Comparison of ENCODE assay signal across 8 mouse cellular contexts in the genomic region with DNA sequence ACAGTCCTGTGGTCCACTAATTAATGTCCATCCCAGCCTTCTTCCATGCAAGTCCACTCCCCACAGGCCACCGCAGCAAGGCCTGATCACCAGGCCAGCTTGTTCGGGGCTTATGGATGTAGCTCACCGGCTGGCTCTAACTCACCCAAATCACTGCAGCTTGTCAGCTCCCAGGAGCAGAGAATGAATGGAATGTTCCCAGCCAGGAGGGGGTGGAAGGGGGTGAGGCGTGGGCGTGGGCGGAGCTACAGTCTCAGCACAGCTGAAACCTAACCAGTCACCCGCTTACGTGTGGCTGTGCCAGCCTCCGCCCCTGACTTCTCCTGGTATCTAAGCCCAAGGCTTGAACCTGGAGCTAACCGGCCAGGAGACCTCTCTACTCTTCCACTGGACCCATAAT. TPM values are rescaled to one million over a fixed set of nuclear protein-coding genes. Genes with fewer than 3 reads are reported as not detected.
DNase-seq lines count a peak whose midpoint lies in the region; ATAC-seq and TF ChIP-seq lines count a peak whose summit lies in the region.

No protein-coding gene starts in this region.

- peak; percentile 83 for DNase-seq in adrenal gland, postnatal 25 days
- peak; percentile 95 for DNase-seq in embryonic facial prominence, embryonic 14.5 days (ENCODE audit: low spot score)
- DNase-seq in heart, adult 9 months (ENCODE audit: low spot score in 2 of 2) = peak; percentile 81 to 88
- DNase-seq in kidney, adult 9 months = peak; percentile 97
- DNase-seq in limb, embryonic 14.5 days (ENCODE audit: low spot score) = peak; percentile 93
- DNase-seq in urinary bladder, postnatal 25 days (ENCODE audit: low spot score) = peak; percentile 70

- H3K27ac ChIP-seq in embryonic facial prominence, embryonic 14.5 days (replicated peaks; ENCODE audit: low read depth, low read length) = peak overlapping the region; percentile 59
- peak overlapping the region; percentile 40 for H3K27ac ChIP-seq in limb, embryonic 14.5 days (replicated peaks; ENCODE audit: low read depth, low read length)

- no peak overlapping the region for H3ac ChIP-seq in myocyte (ENCODE audit: control insufficient read depth, insufficient read length)

- peak overlapping the region; percentile 38; the same call in 1 of the 2 replicates for H3K9ac ChIP-seq in embryonic facial prominence, embryonic 14.5 days (ENCODE audit: low read depth, low read length)
- H3K9ac ChIP-seq in limb, embryonic 14.5 days (ENCODE audit: low read depth, low read length, severe bottlenecking) = 0 out of 2 replicates have a peak overlapping the region, but pooled peaks have one; percentile 2

- no peak for TF ChIP-seq POLR2A in limb, embryonic 14.5 days (IDR thresholded peaks at IDR 0.05; ENCODE audit: borderline replicate concordance, extremely low read depth, insufficient read depth, insufficient read length)
- peak; percentile 45 for TF ChIP-seq POLR2A in myocyte (IDR thresholded peaks at IDR 0.05; ENCODE audit: insufficient read length, low read depth)

- H3K4me2 ChIP-seq in embryonic facial prominence, embryonic 14.5 days (ENCODE audit: low read depth, low read length) = peak overlapping the region; percentile 37
- H3K4me2 ChIP-seq in limb, embryonic 14.5 days (replicated peaks; ENCODE audit: low read depth, low read length, severe bottlenecking) = peak overlapping the region; percentile 36
- H3K4me2 ChIP-seq in myocyte (ENCODE audit: low read depth) = peak overlapping the region; percentile 78

- peaks cover 64% of the 10 kb centered on the region for H3K79me2 ChIP-seq in myocyte (ENCODE audit: control insufficient read depth, insufficient read depth)

- H3K4me1 ChIP-seq in embryonic facial prominence, embryonic 14.5 days (ENCODE audit: control insufficient read depth, insufficient read depth, low read length) = peaks cover 50% of the 10 kb centered on the region
- peaks cover 46% of the 10 kb centered on the region for H3K4me1 ChIP-seq in limb, embryonic 14.5 days (ENCODE audit: control insufficient read depth, insufficient read depth, low read length)

- ATAC-seq in embryonic facial prominence, embryonic 14.5 days (ENCODE audit: low read depth) = peak; percentile 84
- peak; percentile 88 for ATAC-seq in limb, embryonic 14.5 days (ENCODE audit: low FRiP score, low read depth)
- no peak for ATAC-seq in megakaryocyte-erythroid progenitor cell, adult 5-6 weeks (replicated peaks; ENCODE audit: low FRiP score, low TSS enrichment, poor library complexity, severe bottlenecking)

- no peaks in the 10 kb centered on the region for H3K9me3 ChIP-seq in embryonic facial prominence, embryonic 14.5 days (ENCODE audit: control insufficient read depth, low read length)
- no peaks in the 10 kb centered on the region for H3K9me3 ChIP-seq in limb, embryonic 14.5 days (ENCODE audit: control insufficient read depth, low read length)

- 3% methylated on average over 8 of the region's 10 CpGs for WGBS in embryonic facial prominence, embryonic 14.5 days
- WGBS in limb, embryonic 14.5 days = 5% methylated on average over 10 of the region's 10 CpGs

- peaks cover 47% of the 10 kb centered on the region for H3K36me3 ChIP-seq in embryonic facial prominence, embryonic 14.5 days (ENCODE audit: control insufficient read depth, insufficient read depth, low read length)
- peaks cover 45% of the 10 kb centered on the region for H3K36me3 ChIP-seq in limb, embryonic 14.5 days (ENCODE audit: control insufficient read depth, insufficient read depth, low read length)
- peaks cover 30% of the 10 kb centered on the region for H3K36me3 ChIP-seq in myocyte (ENCODE audit: control insufficient read depth, insufficient read depth)

- H3K4me3 ChIP-seq in embryonic facial prominence, embryonic 14.5 days (ENCODE audit: low read depth, low read length) = peak overlapping the region; percentile 1
- peak overlapping the region; percentile 10; the same call in 1 of the 2 replicates for H3K4me3 ChIP-seq in limb, embryonic 14.5 days (replicated peaks; ENCODE audit: low read length)
- H3K4me3 ChIP-seq in myocyte = peak overlapping the region; percentile 3

- no peaks in the 10 kb centered on the region for H3K27me3 ChIP-seq in embryonic facial prominence, embryonic 14.5 days (replicated peaks; ENCODE audit: control insufficient read depth, insufficient read depth, low read length)
- no peaks in the 10 kb centered on the region for H3K27me3 ChIP-seq in limb, embryonic 14.5 days (ENCODE audit: control insufficient read depth, insufficient read depth, low read length)
- H3K27me3 ChIP-seq in myocyte (ENCODE audit: control insufficient read depth, insufficient read depth, insufficient read length) = no peaks in the 10 kb centered on the region

TF ChIP-seq in myocyte, 11 proteins besides CTCF, POLR2A, EP300 and RAD21:
- TF ChIP-seq MAX (IDR thresholded peaks at IDR 0.05; ENCODE audit: low read depth) (no peak), TCF12 (IDR thresholded peaks at IDR 0.05; ENCODE audit: insufficient read depth, poor library complexity, severe bottlenecking) (peak; percentile 3), POLR2AphosphoS2 (IDR thresholded peaks at IDR 0.05; ENCODE audit: insufficient read length, low read depth) (peak; percentile 53), CEBPB (IDR thresholded peaks at IDR 0.05; ENCODE audit: insufficient read depth, poor library complexity, severe bottlenecking) (no peak), TCF3 (IDR thresholded peaks at IDR 0.05; ENCODE audit: insufficient read length, low read depth) (peak; percentile 36), MYOD1 (IDR thresholded peaks at IDR 0.05; ENCODE audit: control insufficient read depth in 1 of 3, insufficient read length in 2 of 3, low read depth in 2 of 3) (peak in 2 of 3 experiments; percentile 56 to 87), MYOG (IDR thresholded peaks at IDR 0.05; ENCODE audit: control insufficient read depth in 1 of 3, insufficient read depth in 1 of 3, insufficient read length in 2 of 3, low read depth in 2 of 3) (peak in 2 of 3 experiments; percentile 62 to 89)

RNA-seq across cellular contexts. Expression of a gene that starts 11.2 kb away (rescaled TPM):
- 121 and 144 TPM in 2 replicates for total RNA-seq in adrenal gland, postnatal 25 days (2021)
- 158 and 169 TPM in 2 replicates for polyA plus RNA-seq in embryonic facial prominence, embryonic 14.5 days (2014; fragmentation: Nextera tagmentation; extraction: Ambion mirVana)
- 212 and 268 TPM in 2 replicates for polyA plus RNA-seq in limb, embryonic 14.5 days (2012; rRNA removed)
- 170 and 183 TPM in 2 replicates for polyA plus RNA-seq in limb, embryonic 14.5 days (2014; fragmentation: Nextera tagmentation; extraction: Ambion mirVana)
- polyA plus RNA-seq in myocyte (2012; fragmentation: generic; extraction: Trizol) = 278 TPM
- total RNA-seq in megakaryocyte-erythroid progenitor cell, adult 5-6 weeks (2014; fragmentation: Nextera tagmentation) = 2.3 and 3.6 TPM in 2 replicates
- 0.34 and 1.7 TPM in 2 replicates for total RNA-seq in megakaryocyte-erythroid progenitor cell, adult 5-6 weeks (2017)

RNA-seq across cellular contexts. Expression of a gene that starts 20.0 kb away (rescaled TPM):
- total RNA-seq in adrenal gland, postnatal 25 days (2021) = 4.1 and 6.1 TPM in 2 replicates
- polyA plus RNA-seq in embryonic facial prominence, embryonic 14.5 days (2014; fragmentation: Nextera tagmentation; extraction: Ambion mirVana) = 7.8 and 8.6 TPM in 2 replicates
- polyA plus RNA-seq in limb, embryonic 14.5 days (2012; rRNA removed) = 13.4 and 15.9 TPM in 2 replicates
- polyA plus RNA-seq in limb, embryonic 14.5 days (2014; fragmentation: Nextera tagmentation; extraction: Ambion mirVana) = 7.0 and 7.3 TPM in 2 replicates
- 9.1 TPM for polyA plus RNA-seq in myocyte (2012; fragmentation: generic; extraction: Trizol)
- total RNA-seq in megakaryocyte-erythroid progenitor cell, adult 5-6 weeks (2014; fragmentation: Nextera tagmentation) = 0.11 TPM in 1 of 2 replicates, not detected in the other
- 0.27 and 3.5 TPM in 2 replicates for total RNA-seq in megakaryocyte-erythroid progenitor cell, adult 5-6 weeks (2017)

RNA-seq across cellular contexts. Expression of a gene that starts 26.9 kb away (rescaled TPM):
- total RNA-seq in adrenal gland, postnatal 25 days (2021) = 5.7 and 9.1 TPM in 2 replicates
- polyA plus RNA-seq in embryonic facial prominence, embryonic 14.5 days (2014; fragmentation: Nextera tagmentation; extraction: Ambion mirVana) = 11.4 and 13.1 TPM in 2 replicates
- 39.2 and 53.6 TPM in 2 replicates for polyA plus RNA-seq in limb, embryonic 14.5 days (2012; rRNA removed)
- 12.7 and 14.0 TPM in 2 replicates for polyA plus RNA-seq in limb, embryonic 14.5 days (2014; fragmentation: Nextera tagmentation; extraction: Ambion mirVana)
- polyA plus RNA-seq in myocyte (2012; fragmentation: generic; extraction: Trizol) = 6.6 TPM
- 9.8 and 14.1 TPM in 2 replicates for total RNA-seq in megakaryocyte-erythroid progenitor cell, adult 5-6 weeks (2014; fragmentation: Nextera tagmentation)
- 1.3 and 4.6 TPM in 2 replicates for total RNA-seq in megakaryocyte-erythroid progenitor cell, adult 5-6 weeks (2017)

RNA-seq across cellular contexts. Expression of a gene that starts 28.9 kb away (rescaled TPM):
- 8.1 and 11.3 TPM in 2 replicates for total RNA-seq in adrenal gland, postnatal 25 days (2021)
- 13.6 and 14.2 TPM in 2 replicates for polyA plus RNA-seq in embryonic facial prominence, embryonic 14.5 days (2014; fragmentation: Nextera tagmentation; extraction: Ambion mirVana)
- polyA plus RNA-seq in limb, embryonic 14.5 days (2012; rRNA removed) = 13.7 and 14.9 TPM in 2 replicates
- 5.0 and 8.3 TPM in 2 replicates for polyA plus RNA-seq in limb, embryonic 14.5 days (2014; fragmentation: Nextera tagmentation; extraction: Ambion mirVana)
- polyA plus RNA-seq in myocyte (2012; fragmentation: generic; extraction: Trizol) = 35.0 TPM
- not detected in 2 replicates for total RNA-seq in megakaryocyte-erythroid progenitor cell, adult 5-6 weeks (2014; fragmentation: Nextera tagmentation)
- total RNA-seq in megakaryocyte-erythroid progenitor cell, adult 5-6 weeks (2017) = 2.1 TPM in 1 of 2 replicates, not detected in the other

RNA-seq across cellular contexts. Expression of a gene that starts 40.9 kb away (rescaled TPM):
- 14.5 and 19.6 TPM in 2 replicates for total RNA-seq in adrenal gland, postnatal 25 days (2021)
- polyA plus RNA-seq in embryonic facial prominence, embryonic 14.5 days (2014; fragmentation: Nextera tagmentation; extraction: Ambion mirVana) = 15.5 and 17.8 TPM in 2 replicates
- 38.1 and 49.4 TPM in 2 replicates for polyA plus RNA-seq in limb, embryonic 14.5 days (2012; rRNA removed)
- polyA plus RNA-seq in limb, embryonic 14.5 days (2014; fragmentation: Nextera tagmentation; extraction: Ambion mirVana) = 18.7 and 21.8 TPM in 2 replicates
- polyA plus RNA-seq in myocyte (2012; fragmentation: generic; extraction: Trizol) = 11.7 TPM
- 25.6 and 32.8 TPM in 2 replicates for total RNA-seq in megakaryocyte-erythroid progenitor cell, adult 5-6 weeks (2014; fragmentation: Nextera tagmentation)
- total RNA-seq in megakaryocyte-erythroid progenitor cell, adult 5-6 weeks (2017) = 15.6 and 20.1 TPM in 2 replicates
